9 mouse cellular contexts compared by ENCODE assay signal in genomic region chr19:22337468-22337867, GRCm38 (mm10).
DNase-seq lines count a peak whose midpoint lies in the region; ATAC-seq and TF ChIP-seq lines count a peak whose summit lies in the region.
"Had no signal": no experiment of that assay in that cellular context is flagged by ENCODE, and none has a peak within 500 bp of the region (broad histone marks: within the 10 kb centered on the region; RNA-seq: fewer than 3 reads in every experiment).

No protein-coding gene starts in this region.

- no peaks in the 10 kb centered on the region for H3K9me3 ChIP-seq in embryonic facial prominence, embryonic 11.5 days (replicated peaks; ENCODE audit: control insufficient read depth, low read length)
- no peaks in the 10 kb centered on the region for H3K9me3 ChIP-seq in lung, postnatal 0 days (ENCODE audit: low read length)

- 17% methylated on average over 5 of the region's 5 CpGs for WGBS in embryonic facial prominence, embryonic 11.5 days
- WGBS in lung, postnatal 0 days, result 8% methylated on average over 5 of the region's 5 CpGs

- no peak overlapping the region for H3K4me3 ChIP-seq in embryonic facial prominence, embryonic 11.5 days (ENCODE audit: low read depth, low read length)
- H3K4me3 ChIP-seq in lung, postnatal 0 days (ENCODE audit: low read depth, low read length), result no peak overlapping the region
- H3K4me3 ChIP-seq: erythroblast, embryonic 14.5 days had no signal

- no peaks in the 10 kb centered on the region for H3K4me1 ChIP-seq in embryonic facial prominence, embryonic 11.5 days (ENCODE audit: control insufficient read depth, insufficient read depth, low read length)
- no peaks in the 10 kb centered on the region for H3K4me1 ChIP-seq in lung, postnatal 0 days (ENCODE audit: insufficient read depth, low read depth, low read length)

- H3K36me3 ChIP-seq in embryonic facial prominence, embryonic 11.5 days (replicated peaks; ENCODE audit: control insufficient read depth, insufficient read depth, low read depth, low read length), result no peaks in the 10 kb centered on the region
- H3K36me3 ChIP-seq in lung, postnatal 0 days (ENCODE audit: insufficient read depth, low read length), result no peaks in the 10 kb centered on the region

- no peaks in the 10 kb centered on the region for H3K27me3 ChIP-seq in embryonic facial prominence, embryonic 11.5 days (ENCODE audit: control insufficient read depth, insufficient read depth, low read length)
- no peaks in the 10 kb centered on the region for H3K27me3 ChIP-seq in lung, postnatal 0 days (replicated peaks; ENCODE audit: insufficient read depth, low read length)

- no peak for TF ChIP-seq EP300 in lung, postnatal 0 days (IDR thresholded peaks at IDR 0.05)

- H3K9ac ChIP-seq in embryonic facial prominence, embryonic 11.5 days (replicated peaks; ENCODE audit: low read length), result no peak overlapping the region
- H3K9ac ChIP-seq in lung, postnatal 0 days (replicated peaks; ENCODE audit: low read depth), result no peak overlapping the region

- H3K27ac ChIP-seq in embryonic facial prominence, embryonic 11.5 days (replicated peaks; ENCODE audit: low read depth, low read length), result no peak overlapping the region
- H3K27ac ChIP-seq in lung, postnatal 0 days (ENCODE audit: low read length), result no peak overlapping the region

- H3K4me2 ChIP-seq in embryonic facial prominence, embryonic 11.5 days (ENCODE audit: low read depth, low read length), result no peak overlapping the region
- no peak overlapping the region for H3K4me2 ChIP-seq in lung, postnatal 0 days (replicated peaks; ENCODE audit: low read depth, low read length)

- no peak for ATAC-seq in embryonic facial prominence, embryonic 11.5 days (replicated peaks; ENCODE audit: insufficient number of reproducible peaks, low FRiP score, low TSS enrichment, low read depth)
- ATAC-seq in lung, postnatal 0 days, result no peak

- DNase-seq in ovary, postnatal 14 days (ENCODE audit: low spot score), result peak; percentile 52
- DNase-seq in ovary, postnatal 36 days (ENCODE audit: low spot score), result no peak
- DNase-seq in adrenal gland, postnatal 25 days, result peak; percentile 14
- peak; percentile 78 for DNase-seq in embryonic facial prominence, embryonic 11.5 days (ENCODE audit: low spot score)
- peak; percentile 42 for DNase-seq in hindlimb bud, embryonic 11.5 days (ENCODE audit: extremely low spot score, low read depth, low spot score)
- DNase-seq in lung, postnatal 0 days (ENCODE audit: low spot score), result peak; percentile 90
- peak; percentile 60 to 70 for DNase-seq in right cerebral cortex, postnatal 10 days (ENCODE audit: low spot score in 2 of 2)
- DNase-seq in spleen, adult 12 weeks (ENCODE audit: low spot score), result no peak

- peak; percentile 96 for TF ChIP-seq CTCF in lung, postnatal 0 days (IDR thresholded peaks at IDR 0.05)

Comparison
In these comparisons a context has a peak if more than half of its experiments do, and no peak if none do; other contexts are left out.
1. DNase-seq: peak in ovary, postnatal 14 days (single experiment), adrenal gland, postnatal 25 days (single experiment), embryonic facial prominence, embryonic 11.5 days (single experiment), hindlimb bud, embryonic 11.5 days (single experiment), lung, postnatal 0 days (single experiment) and right cerebral cortex, postnatal 10 days (2 of 2); none in ovary, postnatal 36 days (single experiment) and spleen, adult 12 weeks (single experiment).